Mouse (Mus musculus) kidney, embryonic 16.5 days (tissue): ENCODE measurements around the gene Gm45837. TPM values are rescaled to one million over a fixed set of nuclear protein-coding genes. Genes with fewer than 3 reads are reported as not detected.
A peak's percentile ranks its signal among the peaks of the same experiment; 100 is the strongest.

Experiments
- ATAC-seq: fragments of 200-750 bp; cut with Nextera tagmentation; 2 replicates; pipeline ENCODE4 v1.8.0; 2017; ENCODE audit warnings: moderate TSS enrichment; ENCODE audit not compliant: low FRiP score, low TSS enrichment
- H3K27ac ChIP-seq: fragments of 300-500 bp; sonication (generic); 2 replicates; pipeline ENCODE4 v1.5.1; 2014; ENCODE audit warnings: low read length
- H3K27me3 ChIP-seq: fragments of 300-500 bp; sonication (generic); 2 replicates; pipeline ENCODE4 v1.6.1; 2014; ENCODE audit warnings: low read length, control low read depth, mixed read lengths; ENCODE audit not compliant: insufficient read depth
- H3K36me3 ChIP-seq: fragments of 300-500 bp; sonication (generic); 2 replicates; pipeline ENCODE4 v1.6.1; 2014; ENCODE audit warnings: low read length, control low read depth, mixed read lengths; ENCODE audit not compliant: insufficient read depth
- H3K4me1 ChIP-seq: fragments of 300-500 bp; sonication (generic); 2 replicates; pipeline ENCODE4 v1.6.1; 2014; ENCODE audit warnings: low read length, control low read depth, mixed read lengths; ENCODE audit not compliant: insufficient read depth
- H3K4me2 ChIP-seq: fragments of 300-500 bp; sonication (generic); replicated peaks from 2 replicates; pipeline ENCODE4 v1.6.1; 2014; ENCODE audit warnings: low read depth, low read length
- H3K4me3 ChIP-seq: fragments of 300-500 bp; sonication (generic); 2 replicates; pipeline ENCODE4 v1.5.1; 2014; ENCODE audit warnings: mild to moderate bottlenecking, low read length
- H3K9ac ChIP-seq: fragments of 300-500 bp; sonication (generic); replicated peaks from 2 replicates; pipeline ENCODE4 v1.6.1; 2014; ENCODE audit warnings: low read length
- H3K9me3 ChIP-seq: fragments of 300-500 bp; sonication (generic); 2 replicates; pipeline ENCODE4 v1.6.1; 2016; ENCODE audit warnings: low read length, control low read depth
- WGBS: fragments of 180-500 bp; shearing (Covaris S2); extraction: QIAGEN DNeasy Blood & Tissue Kit; methylation state at CpG from one replicate; pipeline ENCODE4 v1.1.7; 2014; 5-methylcytosine and 5-hydroxymethylcytosine counted together
- polyA plus RNA-seq: library from polyadenylated mRNA; unstranded; fragments of >200 nt; fragmentation: Nextera tagmentation; extraction: Ambion mirVana; gene quantifications from 2 replicates; pipeline ENCODE4 v1.2.1, GENCODE M21; 2015

Gene Gm45837
- polyA plus RNA-seq, 1 experiment from 2014 or later: not detected

DNA sequence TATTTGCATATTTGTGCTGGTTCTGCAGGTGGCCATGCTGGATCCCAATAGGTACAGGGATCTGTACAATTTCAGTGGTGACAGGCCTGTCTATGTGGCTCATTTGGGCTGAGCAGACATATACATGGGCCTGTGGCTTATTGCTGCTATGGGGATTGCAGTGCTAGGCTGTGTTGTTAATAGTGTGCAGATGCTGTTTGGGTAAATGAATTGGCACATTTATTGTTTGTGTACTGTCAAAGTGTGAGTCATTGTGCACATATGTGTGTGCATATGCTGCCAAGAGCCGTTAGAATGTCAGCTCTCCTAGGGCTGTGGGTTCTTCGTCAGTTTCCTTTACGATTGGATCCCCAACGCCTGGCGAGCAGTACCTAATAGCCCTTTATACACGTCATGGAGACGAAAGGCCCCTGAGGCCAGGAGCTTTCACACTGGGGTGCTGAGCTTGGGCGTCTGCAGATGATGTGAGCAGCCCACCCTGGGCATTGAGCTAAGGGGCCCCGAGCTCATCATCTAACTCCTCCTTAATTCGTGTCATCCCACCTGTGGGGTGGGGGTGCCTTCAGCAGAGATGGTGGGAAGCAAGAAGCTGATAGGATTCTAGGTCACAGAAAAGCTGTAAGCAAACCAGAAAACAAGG is 33.9 kb upstream of the Gm45837 start:
- WGBS: 55% methylated on average over 10 of the region's 10 CpGs
- Histone ChIP-seq H3K9ac (peak overlapping the region; percentile 62; the same call in 1 of the 2 replicates), H3K4me3 (no peak overlapping the region), H3K36me3 (no peaks in the 10 kb centered on the region), H3K27me3 (no peaks in the 10 kb centered on the region), H3K4me2 (no peak overlapping the region), H3K9me3 (no peaks in the 10 kb centered on the region), H3K27ac (no peak overlapping the region; the same call in 1 of the 2 replicates), H3K4me1 (peaks cover 27% of the 10 kb centered on the region)
- no peak for ATAC-seq

GRCm38 (mm10) chr7:101377741-101378262 is 32.9 kb upstream of the Gm45837 start:
- peak overlapping the region; percentile 31 for H3K4me3 ChIP-seq
- peak overlapping the region; percentile 62 for H3K9ac ChIP-seq
- peak overlapping the region; percentile 50 for H3K4me2 ChIP-seq
- no peaks in the 10 kb centered on the region for H3K36me3 ChIP-seq
- WGBS: 12% methylated on average over 7 of the region's 7 CpGs
- H3K4me1 ChIP-seq: peaks cover 30% of the 10 kb centered on the region
- H3K27me3 ChIP-seq: no peaks in the 10 kb centered on the region
- H3K9me3 ChIP-seq: no peaks in the 10 kb centered on the region
- peak overlapping the region; percentile 76 for H3K27ac ChIP-seq
- peak; percentile 80 for ATAC-seq

GRCm38 (mm10) chr7:101378285-101378684 is 32.4 kb upstream of the Gm45837 start:
- Histone ChIP-seq H3K9ac (peak overlapping the region; percentile 62), H3K9me3 (no peaks in the 10 kb centered on the region), H3K4me2 (peak overlapping the region; percentile 50), H3K4me3 (peak overlapping the region; percentile 31), H3K4me1 (peaks cover 30% of the 10 kb centered on the region), H3K27ac (peak overlapping the region; percentile 76), H3K27me3 (no peaks in the 10 kb centered on the region), H3K36me3 (no peaks in the 10 kb centered on the region)
- whole genome bisulfite sequencing: 49% methylated on average over 3 of the region's 3 CpGs
- ATAC-seq: peak; percentile 29; the same call in 1 of the 2 replicates

GRCm38 (mm10) chr7:101378796-101379465 is 31.8 kb upstream of the Gm45837 start:
- peak overlapping the region; percentile 31 for H3K4me3 ChIP-seq
- peak overlapping the region; percentile 62 for H3K9ac ChIP-seq
- H3K9me3 ChIP-seq: no peaks in the 10 kb centered on the region
- peak overlapping the region; percentile 50 for H3K4me2 ChIP-seq
- no peaks in the 10 kb centered on the region for H3K27me3 ChIP-seq
- 50% methylated on average over 5 of the region's 5 CpGs for WGBS
- H3K27ac ChIP-seq: peak overlapping the region; percentile 76
- no peak for ATAC-seq
- H3K4me1 ChIP-seq: peaks cover 30% of the 10 kb centered on the region
- no peaks in the 10 kb centered on the region for H3K36me3 ChIP-seq

- H3K4me2 ChIP-seq: 0 out of 2 replicates have a peak overlapping the region, but pooled peaks have one; percentile 50
- no peak overlapping the region for H3K4me3 ChIP-seq
- peaks cover 36% of the 10 kb centered on the region for H3K4me1 ChIP-seq
- H3K27me3 ChIP-seq: no peaks in the 10 kb centered on the region
- 59% methylated on average over 2 of the region's 2 CpGs for WGBS
- H3K27ac ChIP-seq: peak overlapping the region; percentile 76; the same call in 1 of the 2 replicates
- no peak for ATAC-seq
- no peaks in the 10 kb centered on the region for H3K36me3 ChIP-seq
- H3K9me3 ChIP-seq: no peaks in the 10 kb centered on the region
- H3K9ac ChIP-seq: peak overlapping the region; percentile 62
These were observed 31.0 kb upstream of the Gm45837 start for GRCm38 (mm10) chr7:101379732-101380131.

DNA sequence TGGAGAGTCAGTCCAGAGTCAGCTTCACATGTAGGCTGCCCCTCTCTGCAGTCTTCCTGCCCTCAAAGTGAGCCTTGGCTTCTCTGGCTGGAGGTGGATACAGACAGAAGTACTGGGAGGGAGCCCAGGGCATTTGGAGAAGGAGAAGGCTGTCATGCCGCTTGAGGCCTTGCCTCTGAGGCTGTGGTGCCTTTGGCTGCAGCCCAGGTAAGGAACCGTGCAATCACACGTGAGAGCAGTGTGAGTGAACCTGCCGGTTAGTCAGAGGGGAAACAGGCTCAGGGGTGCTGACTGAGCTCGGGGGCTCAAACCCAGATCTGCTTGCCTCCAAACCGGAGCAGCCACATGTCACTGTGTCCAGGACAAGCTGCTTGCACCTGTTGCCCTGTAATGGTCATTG is 29.2 kb upstream of the Gm45837 start:
- no peak overlapping the region for H3K4me2 ChIP-seq
- H3K27me3 ChIP-seq: no peaks in the 10 kb centered on the region
- H3K4me1 ChIP-seq: peaks cover 53% of the 10 kb centered on the region
- no peak for ATAC-seq
- no peak overlapping the region for H3K9ac ChIP-seq
- H3K9me3 ChIP-seq: no peaks in the 10 kb centered on the region
- no peak overlapping the region for H3K4me3 ChIP-seq
- 67% methylated on average over 6 of the region's 6 CpGs for WGBS
- no peak overlapping the region for H3K27ac ChIP-seq
- no peaks in the 10 kb centered on the region for H3K36me3 ChIP-seq

GRCm38 (mm10) chr7:101382378-101382777 is 28.3 kb upstream of the Gm45837 start:
- Histone ChIP-seq H3K4me1 (peaks cover 48% of the 10 kb centered on the region), H3K9me3 (no peaks in the 10 kb centered on the region)
- ATAC-seq: no peak

GRCm38 (mm10) chr7:101383756-101384155 is 26.9 kb upstream of the Gm45837 start:
- no peak overlapping the region for H3K4me3 ChIP-seq
- WGBS: 75% methylated on average over 3 of the region's 3 CpGs
- no peaks in the 10 kb centered on the region for H3K27me3 ChIP-seq
- no peak overlapping the region for H3K9ac ChIP-seq
- H3K4me2 ChIP-seq: no peak overlapping the region
- no peaks in the 10 kb centered on the region for H3K9me3 ChIP-seq
- peaks cover 39% of the 10 kb centered on the region for H3K4me1 ChIP-seq
- H3K27ac ChIP-seq: no peak overlapping the region
- no peak for ATAC-seq
- H3K36me3 ChIP-seq: peaks cover 2% of the 10 kb centered on the region; the same call in 1 of the 2 replicates

More at GRCm38 (mm10) chr7:101382378-101382777, 28.3 kb upstream of the Gm45837 start:
- no peak overlapping the region for H3K4me3 ChIP-seq
- WGBS: 65% methylated on average over 8 of the region's 8 CpGs
- no peaks in the 10 kb centered on the region for H3K27me3 ChIP-seq
- no peak overlapping the region for H3K9ac ChIP-seq
- H3K4me2 ChIP-seq: no peak overlapping the region
- no peaks in the 10 kb centered on the region for H3K36me3 ChIP-seq
- no peak overlapping the region for H3K27ac ChIP-seq

DNA sequence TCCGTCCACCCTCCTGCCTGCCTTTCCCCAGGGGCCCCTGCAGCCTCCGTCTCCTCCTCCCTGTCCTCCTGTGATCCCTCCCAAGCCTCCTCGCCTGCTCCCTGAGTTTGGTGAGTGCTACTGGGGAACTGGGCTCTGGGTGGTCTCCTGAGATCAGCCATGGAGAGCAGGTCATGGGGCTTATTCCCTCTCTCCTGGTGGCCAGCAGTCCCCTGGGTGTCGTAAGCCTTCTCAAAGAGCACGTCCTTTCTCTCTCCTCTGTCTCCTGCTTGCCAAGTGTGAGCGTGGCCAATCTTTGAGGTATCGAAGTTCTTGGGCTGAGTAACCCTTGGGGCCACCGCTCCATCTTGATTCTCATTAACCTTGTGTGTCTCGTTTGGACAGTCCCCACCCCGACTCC is 25.8 kb upstream of the Gm45837 start:
- Histone ChIP-seq H3K4me3 (no peak overlapping the region), H3K9me3 (no peaks in the 10 kb centered on the region), H3K4me1 (peaks cover 29% of the 10 kb centered on the region), H3K27me3 (no peaks in the 10 kb centered on the region), H3K9ac (no peak overlapping the region), H3K4me2 (0 out of 2 replicates have a peak overlapping the region, but pooled peaks have one; percentile 35), H3K27ac (peak overlapping the region; percentile 81), H3K36me3 (peaks cover 6% of the 10 kb centered on the region; the same call in 1 of the 2 replicates)
- 35% methylated on average over 10 of the region's 10 CpGs for WGBS
- peak; percentile 32 for ATAC-seq
